Comparison of ENCODE assay signal across 8 mouse cellular contexts in genomic region chr11:77930751-77931540, GRCm38 (mm10). TPM values are rescaled to one million over a fixed set of nuclear protein-coding genes. Genes with fewer than 3 reads are reported as not detected.
DNase-seq lines count a peak whose midpoint lies in the region; ATAC-seq and TF ChIP-seq lines count a peak whose summit lies in the region.

Gene Sez6 (plus strand): TSS chr11:77930800.

- peak; percentile 83 for ATAC-seq in lung, embryonic 16.5 days (ENCODE audit: low read depth)

- TF ChIP-seq EP300 in ES-Bruce4 (IDR thresholded peaks at IDR 0.05; ENCODE audit: insufficient read depth, low read depth, low read length) = 0 out of 2 replicates have a peak, but pooled peaks have one; percentile 51

- under 1% methylated on average over 94 of the region's 94 CpGs for WGBS in hindbrain, embryonic 10.5 days
- WGBS in lung, embryonic 16.5 days = under 1% methylated on average over 76 of the region's 94 CpGs

- peak within 1 kb of the TSS; percentile 97 for H3K4me2 ChIP-seq in lung, embryonic 16.5 days (ENCODE audit: low read depth, low read length)

- no peaks in the 10 kb centered on the region for H3K36me3 ChIP-seq in ES-Bruce4 (ENCODE audit: control insufficient read depth, insufficient read depth, low read length, poor library complexity, severe bottlenecking)
- no peaks in the 10 kb centered on the region for H3K36me3 ChIP-seq in hindbrain, embryonic 10.5 days
- no peaks in the 10 kb centered on the region for H3K36me3 ChIP-seq in lung, embryonic 16.5 days (ENCODE audit: control insufficient read depth, insufficient read depth, low read length)

- no peak for TF ChIP-seq POLR2A in ES-Bruce4 (IDR thresholded peaks at IDR 0.05; ENCODE audit: insufficient read depth, low read length)

- H3K9me3 ChIP-seq in ES-Bruce4 (replicated peaks; ENCODE audit: control insufficient read depth, insufficient read depth, low read length, poor library complexity, severe bottlenecking) = no peaks in the 10 kb centered on the region
- H3K9me3 ChIP-seq in hindbrain, embryonic 10.5 days = no peaks in the 10 kb centered on the region
- no peaks in the 10 kb centered on the region for H3K9me3 ChIP-seq in lung, embryonic 16.5 days (ENCODE audit: control insufficient read depth, low read length)

- TF ChIP-seq CTCF in ES-Bruce4 (IDR thresholded peaks at IDR 0.05; ENCODE audit: low read depth, low read length) = no peak

- DNase-seq in cerebellum, adult 8-10 months = peak; percentile 79
- DNase-seq in frontal cortex, adult 2 months (ENCODE audit: extremely low spot score in 1 of 2, low spot score in 1 of 2) = peak; percentile 44 to 86
- DNase-seq in hindbrain, embryonic 10.5 days (ENCODE audit: low spot score) = peak; percentile 83
- DNase-seq in layer of hippocampus, postnatal 14 days (ENCODE audit: low spot score in 2 of 2) = peak; percentile 79 to 86
- peak; percentile 88 for DNase-seq in retina, embryonic 14.5 days (ENCODE audit: low spot score)
- peak; percentile 88 for DNase-seq in thymus, postnatal 14 days

- H3K27ac ChIP-seq in ES-Bruce4 (ENCODE audit: insufficient read depth, low read length) = no peak within 1 kb of the TSS
- peak within 1 kb of the TSS; percentile 79 for H3K27ac ChIP-seq in hindbrain, embryonic 10.5 days
- H3K27ac ChIP-seq in lung, embryonic 16.5 days (ENCODE audit: low read length) = no peak within 1 kb of the TSS

- H3K9ac ChIP-seq in ES-Bruce4 (ENCODE audit: low read depth, poor library complexity, severe bottlenecking) = peak within 1 kb of the TSS; percentile 31
- H3K9ac ChIP-seq in lung, embryonic 16.5 days (ENCODE audit: low read length) = no peak within 1 kb of the TSS

- peak within 1 kb of the TSS; percentile 63 for H3K4me3 ChIP-seq in ES-Bruce4 (ENCODE audit: low read depth, low read length)
- peak within 1 kb of the TSS; percentile 77 for H3K4me3 ChIP-seq in hindbrain, embryonic 10.5 days
- peak within 1 kb of the TSS; percentile 55 for H3K4me3 ChIP-seq in lung, embryonic 16.5 days (ENCODE audit: low read length)

- peaks cover 22% of the 10 kb centered on the region for H3K27me3 ChIP-seq in ES-Bruce4 (ENCODE audit: control insufficient read depth, insufficient read depth, low read length, poor library complexity, severe bottlenecking)
- peaks cover 97% of the 10 kb centered on the region for H3K27me3 ChIP-seq in hindbrain, embryonic 10.5 days (ENCODE audit: insufficient read depth, poor library complexity, severe bottlenecking)
- H3K27me3 ChIP-seq in lung, embryonic 16.5 days (ENCODE audit: control insufficient read depth, insufficient read depth, low read depth, low read length) = peaks cover 55% of the 10 kb centered on the region

- peaks cover 11% of the 10 kb centered on the region for H3K4me1 ChIP-seq in ES-Bruce4 (ENCODE audit: control insufficient read depth, insufficient read depth, low read length)
- peaks cover 60% of the 10 kb centered on the region for H3K4me1 ChIP-seq in hindbrain, embryonic 10.5 days (replicated peaks)
- H3K4me1 ChIP-seq in lung, embryonic 16.5 days (replicated peaks; ENCODE audit: control insufficient read depth, insufficient read depth, low read length) = peaks cover 6% of the 10 kb centered on the region

RNA-seq across cellular contexts. Expression of gene Sez6, which starts in this region (rescaled TPM):
- polyA plus RNA-seq in ES-Bruce4 (2011; ENCODE audit: insufficient read depth, insufficient read length, low read depth, missing spikeins) = 0.33 and 0.57 TPM in 2 replicates
- 169 and 190 TPM in 2 replicates for polyA plus RNA-seq in frontal cortex, adult 2 months (2012; rRNA removed)
- 8.8 and 19.3 TPM in 2 replicates for polyA plus RNA-seq in hindbrain, embryonic 10.5 days (2016; fragmentation: Nextera tagmentation; extraction: Ambion mirVana)
- 100 to 1,000 TPM; 162 to 163 TPM for total RNA-seq in layer of hippocampus, postnatal 14 days (2021)
- 0.34 and 0.69 TPM in 2 replicates for polyA plus RNA-seq in lung, embryonic 16.5 days (2015; fragmentation: Nextera tagmentation; extraction: Ambion mirVana)

Comparison
In these comparisons a context has a peak if more than half of its experiments do, and no peak if none do; other contexts are left out.
1. Peak in ATAC-seq, H3K4me3 ChIP-seq and H3K4me2 ChIP-seq in lung, embryonic 16.5 days; RNA of the gene not detected or under 1 TPM.